Mouse (Mus musculus): ENCODE results near the gene Appl1. TPM values are rescaled to one million over a fixed set of nuclear protein-coding genes. Genes with fewer than 3 reads are reported as not detected.

Appl1 gene
- total and polyA plus RNA-seq, 2 experiments from 2014 or later: 33.0 to 64.7 TPM

DNA sequence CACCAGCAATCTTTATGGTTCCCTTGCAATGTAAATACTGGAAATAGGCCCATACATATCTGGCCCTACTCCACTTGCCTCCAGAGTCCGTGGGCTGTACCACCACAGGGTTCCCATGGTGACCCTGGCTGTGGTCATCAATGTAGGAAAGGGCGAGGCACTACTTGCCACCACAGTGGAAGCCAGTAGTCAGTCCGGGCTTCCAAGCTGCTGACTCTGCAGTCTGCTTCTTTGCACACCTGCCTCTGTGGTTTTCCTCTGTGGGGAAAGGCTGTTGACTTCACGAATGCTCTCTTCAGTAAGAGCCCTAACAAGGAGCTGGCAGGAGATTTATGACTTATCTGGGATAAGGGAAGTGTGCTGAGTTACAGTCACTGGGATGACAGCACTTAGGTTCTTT, 92.3 kb downstream of the Appl1 start:
- H3K4me2 ChIP-seq (ENCODE audit: low read depth, low read length): no peak overlapping the region
- H3K36me3 ChIP-seq (ENCODE audit: insufficient read depth, low read length): no peaks in the 10 kb centered on the region
- H3K4me1 ChIP-seq (ENCODE audit: insufficient read depth, low read length): no peaks in the 10 kb centered on the region
- TF ChIP-seq CTCF (IDR thresholded peaks at IDR 0.05; ENCODE audit: low read depth): no peak
- WGBS: 68% methylated on average over 4 of the region's 4 CpGs
- H3K9me3 ChIP-seq (ENCODE audit: low read length): no peaks in the 10 kb centered on the region
- ATAC-seq (no peak), DNase-seq (ENCODE audit: low spot score) (no peak)
- H3K9ac ChIP-seq (replicated peaks; ENCODE audit: low read length): no peak overlapping the region
- no peaks in the 10 kb centered on the region for H3K27me3 ChIP-seq (ENCODE audit: insufficient read depth, low read length)
- no peak overlapping the region for H3K27ac ChIP-seq
- no peak overlapping the region for H3K4me3 ChIP-seq (ENCODE audit: low read length)

Other genes starting within 250 kb of the Appl1 start
- gene Asb14, start 76.7 kb downstream of the Appl1 start, total RNA-seq (2014; rRNA removed): not detected in 2 replicates
- gene Asb14, start 76.7 kb downstream of the Appl1 start, polyA plus RNA-seq (2015; fragmentation: Nextera tagmentation; extraction: Ambion mirVana): 0.13 and 0.29 TPM in 2 replicates
- 0.25 TPM in 1 of 2 replicates, not detected in the other for gene Hesx1, start 23.2 kb upstream of the Appl1 start, total RNA-seq (2014; rRNA removed)
- gene Hesx1, start 23.2 kb upstream of the Appl1 start, polyA plus RNA-seq (2015; fragmentation: Nextera tagmentation; extraction: Ambion mirVana): 0.19 and 0.59 TPM in 2 replicates
- 10.6 and 16.1 TPM in 2 replicates for gene Il17rd, start 67.7 kb upstream of the Appl1 start, total RNA-seq (2014; rRNA removed)
- gene Il17rd, start 67.7 kb upstream of the Appl1 start, polyA plus RNA-seq (2015; fragmentation: Nextera tagmentation; extraction: Ambion mirVana): 2.8 and 3.1 TPM in 2 replicates
- 19.8 and 21.9 TPM in 2 replicates for gene Arhgef3, start 143.7 kb upstream of the Appl1 start, total RNA-seq (2014; rRNA removed)
- gene Arhgef3, start 143.7 kb upstream of the Appl1 start, polyA plus RNA-seq (2015; fragmentation: Nextera tagmentation; extraction: Ambion mirVana): 16.8 and 17.7 TPM in 2 replicates